Mouse (Mus musculus) megakaryocyte progenitor cell, adult 5-6 weeks (primary cell): ENCODE data around the gene Catsperz. TPM values are rescaled to one million over a fixed set of nuclear protein-coding genes. Genes with fewer than 3 reads are reported as not detected.

Experiments used
- ATAC-seq: replicated peaks from 2 replicates; pipeline ENCODE4 v1.8.0; 2016; ENCODE audit warnings: mild to moderate bottlenecking, moderate TSS enrichment, inconsistent platforms; ENCODE audit not compliant: poor library complexity
- total RNA-seq, 2 experiments: library from RNA; stranded (forward) in 1 of 2; stranded (reverse) in 1 of 2; fragments of 157-497, 149-512 nt in 1 of 2; fragments of 200-1000 nt in 1 of 2; gene quantifications; 2 replicates each; pipeline versions ENCODE4 v1.2.3 to v1.2.4; 2015 to 2017

Gene Catsperz
- total RNA-seq (2015), result 1.3 and 2.1 TPM in 2 replicates
- total RNA-seq (2017), result 0.67 and 0.98 TPM in 2 replicates

DNA sequence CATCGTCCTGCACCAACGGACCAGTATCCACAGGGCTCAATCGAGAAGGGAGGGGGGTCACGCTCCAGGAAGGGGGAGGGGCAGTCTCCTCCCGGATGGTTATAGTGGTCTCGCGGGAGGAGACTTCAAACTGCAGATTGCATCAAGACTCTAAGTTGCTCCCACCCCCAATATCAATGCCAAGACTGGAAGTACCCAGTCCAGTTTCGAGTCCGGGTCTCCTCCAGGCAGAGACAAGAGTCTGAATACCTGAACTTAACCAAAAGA, at the start of gene Catsperz:
TSS of gene Catsperz (minus strand) at position 74 of the 267 bp plus-strand sequence.
- no peak for ATAC-seq

DNA sequence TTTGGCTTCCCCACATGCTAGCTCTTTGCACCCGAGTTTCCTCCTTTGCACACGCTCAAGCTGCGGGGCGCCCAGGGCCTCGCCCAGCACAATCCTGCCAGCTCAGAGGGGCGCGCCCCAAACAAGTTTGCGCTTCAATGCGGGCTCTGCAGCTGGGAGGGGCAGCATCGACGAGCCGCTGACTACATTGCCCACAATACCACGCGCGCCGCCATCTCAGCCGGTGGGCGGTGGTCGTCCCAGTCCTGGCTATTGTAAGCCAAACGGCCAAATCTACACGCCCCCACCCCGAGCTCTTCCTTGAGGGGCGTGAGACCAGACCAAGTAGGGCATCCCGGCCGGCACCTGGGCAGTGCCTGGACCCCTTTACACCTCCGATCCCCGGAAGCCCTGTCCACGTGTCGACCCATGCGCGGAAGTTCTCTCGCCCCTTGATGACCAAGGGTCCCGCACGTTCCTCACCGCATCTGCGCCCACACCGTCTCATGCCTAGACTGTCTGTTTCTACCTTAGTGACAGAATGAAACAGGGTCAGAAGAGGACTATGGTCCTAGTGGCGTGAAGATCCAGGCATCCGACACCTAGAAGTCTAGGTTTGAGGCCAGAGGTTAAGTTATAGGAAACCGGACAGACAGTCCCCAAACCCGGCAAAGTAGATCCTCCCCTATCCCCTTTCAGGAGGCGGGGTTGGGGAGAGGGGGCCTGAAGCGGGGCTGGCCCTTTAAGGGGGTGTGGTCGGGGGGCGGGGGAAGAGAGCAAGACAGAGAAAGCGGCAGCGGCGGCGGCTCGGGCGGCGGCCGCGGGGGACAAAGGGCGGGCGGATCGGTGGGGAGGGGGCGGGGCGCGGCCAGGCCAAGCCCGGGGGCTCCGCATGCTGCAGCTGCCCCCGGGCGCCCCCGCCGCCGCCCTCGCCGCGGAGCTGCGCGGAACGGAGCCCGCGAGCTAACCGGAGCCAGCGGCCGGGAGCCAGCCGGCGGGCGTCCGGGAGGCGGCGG, 49.3 kb upstream of the Catsperz start, which contains the start of gene Ppp1r14b:
TSS of gene Ppp1r14b (plus strand) at position 758 of the 995 bp plus-strand sequence.
- ATAC-seq, result peak; percentile 63

DNA sequence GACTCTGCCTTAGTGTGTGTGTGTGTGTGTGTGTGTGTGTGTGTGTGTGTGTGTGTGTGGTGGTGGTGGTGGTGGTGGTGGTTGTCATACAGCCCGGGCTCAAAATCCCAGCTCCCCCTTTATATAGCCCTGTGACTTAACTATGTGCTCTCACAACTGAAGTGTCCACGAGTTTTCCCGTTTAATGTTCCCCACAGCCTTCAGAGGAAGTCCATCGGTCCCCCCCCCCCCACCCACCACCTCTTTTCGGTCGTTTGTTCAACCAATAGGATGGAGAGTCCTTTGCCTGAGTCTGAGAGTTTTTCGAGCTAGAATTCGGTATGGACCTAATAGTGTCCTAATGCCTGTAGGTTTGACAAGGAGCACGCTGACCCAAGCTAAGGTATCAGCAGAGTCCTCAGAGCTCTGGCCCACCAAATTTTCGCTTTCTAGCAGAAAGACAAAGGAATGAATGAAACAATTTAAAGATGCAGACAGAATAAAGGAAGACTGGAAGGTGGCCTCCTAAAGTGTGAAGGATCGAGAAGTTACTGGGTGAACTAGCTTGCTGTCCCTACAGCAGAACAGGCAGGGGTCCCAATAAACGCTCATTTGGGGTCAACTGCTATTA, 48.5 kb upstream of the Catsperz start:
- ATAC-seq, result no peak

DNA sequence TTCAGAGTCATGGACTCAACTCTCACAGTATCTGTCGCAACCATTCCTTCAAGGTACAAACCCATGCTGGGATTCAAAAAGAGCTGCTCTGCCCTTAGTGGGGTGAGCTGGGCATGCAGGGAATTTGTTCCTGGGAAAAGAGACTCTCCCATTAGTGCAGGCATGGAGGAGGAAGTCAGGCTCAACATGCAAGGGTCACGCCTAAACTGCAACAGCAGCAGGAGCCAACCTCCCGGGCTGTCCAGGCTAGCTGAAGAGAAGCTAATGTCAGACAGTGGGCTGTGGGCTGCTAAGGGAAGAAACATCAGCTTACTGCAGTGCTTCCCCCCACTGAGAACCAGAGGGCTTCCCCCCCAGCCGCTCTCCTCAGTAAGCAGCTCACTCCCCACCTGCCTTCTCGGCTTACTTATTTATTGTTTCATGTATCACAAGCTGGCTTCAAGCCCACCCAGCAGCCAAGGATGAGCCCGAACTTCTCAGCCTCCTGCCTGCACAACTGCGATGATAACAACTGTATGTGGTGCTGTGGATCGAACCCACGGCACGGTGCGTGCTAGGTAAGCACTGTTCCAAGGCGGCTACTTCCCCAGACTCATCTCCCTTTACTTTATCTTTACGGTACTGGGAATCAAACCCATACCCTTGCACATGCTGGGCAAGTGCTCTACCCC, 47.2 kb upstream of the Catsperz start:
- no peak for ATAC-seq

DNA sequence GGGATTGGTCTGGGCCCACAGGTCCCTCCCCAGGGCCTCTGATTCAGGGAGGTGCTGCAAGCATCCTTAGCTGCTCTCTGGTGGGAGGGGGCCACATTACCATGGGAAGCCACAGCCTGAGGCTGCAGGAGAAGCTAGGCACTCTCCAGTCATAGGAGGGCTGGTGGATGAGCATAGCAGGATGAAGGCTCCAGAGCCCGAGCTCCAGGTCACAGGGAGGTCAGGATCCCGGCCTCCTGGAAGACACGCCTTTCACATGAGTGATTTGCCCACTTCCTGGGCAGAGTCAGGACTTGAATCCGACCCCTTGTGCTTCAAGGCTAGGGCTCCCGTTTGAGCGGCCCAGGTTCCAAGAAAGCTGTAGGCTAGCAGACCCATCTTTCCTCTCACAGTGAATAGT, 46.5 kb upstream of the Catsperz start:
- ATAC-seq, result no peak

DNA sequence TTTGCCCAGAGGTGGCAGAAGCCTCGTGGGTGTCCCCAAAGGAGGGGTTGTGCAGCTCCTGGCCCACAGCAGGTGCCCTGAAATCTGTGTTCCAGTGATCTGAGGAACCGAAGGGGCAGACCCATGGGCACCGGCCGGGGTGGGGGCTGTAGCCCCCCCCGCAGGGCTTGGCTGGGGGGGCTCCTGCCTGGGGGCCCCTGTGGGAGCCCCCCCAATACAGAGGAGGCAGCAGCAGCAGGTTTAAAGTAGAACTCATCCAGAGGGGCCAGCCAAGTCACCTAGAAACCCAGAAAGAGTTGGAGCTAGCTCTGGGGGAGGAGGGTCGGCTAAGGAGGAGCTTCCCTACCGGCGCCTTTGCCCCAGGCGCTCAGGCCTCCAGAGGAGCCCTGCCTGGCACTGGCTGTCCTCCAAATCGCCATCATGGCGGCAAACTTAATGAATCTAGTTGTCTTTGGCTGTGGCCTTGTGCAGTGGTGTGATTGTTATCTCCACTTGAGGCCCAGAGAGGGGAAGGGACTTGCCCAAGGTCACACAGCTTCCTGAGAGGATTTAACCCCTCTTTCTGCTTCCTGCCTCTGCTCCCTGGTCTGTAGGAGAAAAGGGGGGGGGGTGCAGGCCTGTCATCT, 45.4 kb upstream of the Catsperz start:
- ATAC-seq, result no peak

DNA sequence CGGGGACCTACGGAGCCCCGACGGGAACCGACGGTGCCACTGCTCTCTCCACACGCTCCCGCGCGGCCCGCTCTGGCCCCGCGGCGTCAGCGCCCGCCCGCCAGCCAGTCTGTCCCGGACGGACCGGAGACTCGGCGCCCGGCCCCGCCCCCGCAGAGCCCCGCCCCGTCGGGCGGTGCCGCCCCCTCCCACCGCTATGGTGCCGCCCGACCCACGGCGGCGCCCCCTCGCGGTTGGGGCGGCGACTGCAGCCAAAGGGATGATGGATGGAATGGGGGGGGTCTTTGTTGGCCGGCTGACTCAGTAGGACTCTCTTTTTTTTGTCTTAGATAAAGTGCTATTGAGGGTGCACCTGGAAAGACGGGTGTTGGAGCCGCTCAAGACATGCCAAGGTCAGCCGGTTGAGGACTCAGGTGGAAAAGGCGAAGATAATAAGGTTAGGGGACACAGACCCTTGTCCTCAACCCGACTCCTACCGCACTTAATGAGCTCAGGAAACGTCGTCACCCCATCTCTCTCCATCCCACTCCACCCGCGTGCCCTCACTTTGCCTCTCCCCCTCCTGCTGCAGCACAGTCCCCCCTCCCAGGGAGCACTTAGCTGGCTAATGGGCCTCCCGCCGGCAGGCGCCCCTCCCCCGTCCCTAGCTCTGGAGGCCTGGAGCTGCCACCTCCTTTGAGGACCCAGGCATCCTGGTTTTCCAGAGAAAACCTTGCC, 44.6 kb upstream of the Catsperz start:
- peak; percentile 51 for ATAC-seq

DNA sequence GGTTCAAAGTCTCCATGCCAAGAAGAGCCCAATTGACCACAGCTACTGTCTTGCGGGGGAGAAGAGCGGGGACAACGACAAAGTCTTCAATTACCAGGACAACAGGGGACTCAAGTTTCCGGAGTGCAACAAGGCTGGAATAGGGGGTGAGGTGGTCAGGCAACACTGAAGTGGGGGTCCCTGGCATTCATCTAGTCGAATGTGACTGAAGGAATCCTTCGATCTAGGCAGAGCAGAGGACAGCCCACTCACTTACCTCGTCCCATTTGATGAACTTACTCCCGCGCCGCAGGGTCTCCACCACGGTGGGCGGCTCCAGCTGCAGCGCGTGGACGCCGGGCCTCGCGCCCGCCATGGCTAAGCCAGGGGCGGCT, 44.1 kb upstream of the Catsperz start:
- ATAC-seq, result no peak

DNA sequence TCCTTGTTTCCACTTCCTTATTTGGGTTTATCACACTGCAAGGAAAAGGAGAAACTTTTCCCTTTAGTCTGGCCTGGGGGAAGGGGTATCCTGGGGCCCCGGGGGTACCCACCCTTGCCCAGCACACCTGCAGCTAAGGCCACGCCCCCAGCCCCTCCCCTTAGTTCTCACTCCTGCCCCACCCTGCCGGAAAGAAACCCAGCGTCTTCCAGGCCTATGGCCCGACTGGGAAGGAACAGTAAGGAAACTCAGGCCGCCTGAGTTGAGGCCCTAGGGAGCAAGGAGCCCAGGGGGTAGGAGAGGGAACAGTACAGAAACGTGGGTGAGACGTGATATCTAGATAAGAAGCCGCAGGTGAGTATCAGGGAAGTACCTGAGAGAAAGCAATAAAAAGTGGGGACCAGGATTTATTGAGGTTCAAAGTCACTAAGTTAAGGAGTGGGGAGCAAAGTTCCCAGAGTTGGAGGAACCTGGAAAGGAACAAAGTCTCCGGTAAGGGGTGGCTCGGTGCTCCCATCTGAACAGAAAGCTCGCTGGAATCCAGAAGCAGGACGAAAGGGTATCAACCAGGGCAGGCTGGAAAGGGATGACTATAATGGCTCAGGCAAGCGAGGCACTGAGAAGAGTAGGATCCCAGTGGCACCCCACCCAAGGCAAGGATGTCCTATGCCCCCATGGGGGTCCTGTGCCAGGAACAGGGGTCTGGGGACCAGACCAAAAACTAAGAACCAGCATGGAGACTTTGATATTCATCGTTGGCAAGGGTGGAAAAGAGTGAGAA, 43.5 kb upstream of the Catsperz start:
- no peak for ATAC-seq

DNA sequence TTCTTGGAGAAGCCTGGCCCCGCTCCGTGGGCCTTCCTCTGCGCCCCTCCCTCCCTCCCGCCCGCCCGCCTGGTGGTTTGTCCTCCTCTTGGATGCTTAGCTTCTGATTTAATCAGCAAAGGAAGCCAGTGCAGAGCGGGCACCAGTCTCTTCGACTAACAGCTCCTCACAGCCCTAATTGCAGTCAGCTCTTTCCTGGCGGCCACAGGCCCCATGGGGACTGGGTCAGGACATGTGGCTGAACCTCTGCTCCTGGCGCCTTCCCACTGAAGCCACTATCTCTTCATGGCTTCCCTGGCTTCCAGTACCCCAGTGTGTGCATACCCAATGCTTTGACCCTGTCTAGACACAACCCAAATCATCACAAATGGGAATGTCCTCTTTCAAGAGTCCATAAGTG, 31.3 kb upstream of the Catsperz start:
- no peak for ATAC-seq

DNA sequence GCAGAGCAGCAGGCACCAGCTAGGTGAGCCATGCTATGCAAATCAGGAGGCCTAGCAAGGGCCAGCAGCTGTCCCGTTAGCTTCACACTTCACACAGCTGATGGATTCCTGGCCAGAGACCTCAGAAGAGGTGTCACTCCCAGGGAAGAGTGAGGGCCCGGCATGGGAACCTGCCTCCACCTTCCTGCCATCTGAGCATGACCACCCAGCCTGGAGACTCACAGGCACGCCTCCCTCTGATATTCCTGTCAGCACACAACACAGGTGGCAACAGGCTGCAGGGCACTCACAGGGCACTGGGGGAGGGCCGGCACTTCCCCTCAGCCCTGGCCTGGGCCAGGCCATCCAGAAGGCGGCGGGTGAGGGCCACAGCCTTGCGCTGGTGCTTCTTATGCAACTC, 30.2 kb upstream of the Catsperz start:
- no peak for ATAC-seq

DNA sequence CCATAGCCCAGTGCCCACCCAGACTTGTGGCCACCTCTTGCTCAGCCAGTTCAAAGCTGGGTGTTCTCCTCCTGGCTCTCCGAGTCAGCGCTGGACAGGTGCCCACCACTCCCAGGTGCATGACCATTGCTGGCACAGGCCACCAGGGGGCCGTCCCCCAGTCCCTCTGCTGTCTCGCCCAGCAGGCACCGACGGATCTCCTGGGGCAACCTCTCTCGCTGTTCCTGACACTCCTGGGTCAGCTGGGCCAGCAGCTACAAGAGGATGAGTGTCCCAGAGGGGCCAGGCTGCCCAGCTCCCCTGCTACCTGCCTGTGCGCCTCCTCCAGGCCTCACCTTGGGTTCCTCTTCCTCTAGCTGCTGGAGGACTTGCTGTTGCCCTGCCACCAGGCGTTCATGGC, 28.9 kb upstream of the Catsperz start:
- no peak for ATAC-seq

DNA sequence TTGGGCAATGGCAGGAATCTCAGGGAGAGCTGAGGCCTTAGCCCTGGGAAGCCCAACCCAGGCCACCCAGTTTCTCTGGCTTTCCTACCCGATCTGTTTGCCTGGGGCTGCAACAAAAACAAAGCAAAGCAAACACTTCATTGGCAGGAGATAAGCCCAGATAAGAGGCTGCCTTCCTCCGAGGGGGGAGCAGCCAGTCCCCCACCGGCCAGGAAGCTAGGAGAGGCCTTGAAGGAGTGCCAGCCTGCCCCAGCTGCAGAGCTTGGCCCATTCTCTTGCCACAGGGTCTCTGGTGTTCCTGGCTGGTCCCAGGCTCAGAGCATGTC, 27.5 kb upstream of the Catsperz start:
- no peak for ATAC-seq

DNA sequence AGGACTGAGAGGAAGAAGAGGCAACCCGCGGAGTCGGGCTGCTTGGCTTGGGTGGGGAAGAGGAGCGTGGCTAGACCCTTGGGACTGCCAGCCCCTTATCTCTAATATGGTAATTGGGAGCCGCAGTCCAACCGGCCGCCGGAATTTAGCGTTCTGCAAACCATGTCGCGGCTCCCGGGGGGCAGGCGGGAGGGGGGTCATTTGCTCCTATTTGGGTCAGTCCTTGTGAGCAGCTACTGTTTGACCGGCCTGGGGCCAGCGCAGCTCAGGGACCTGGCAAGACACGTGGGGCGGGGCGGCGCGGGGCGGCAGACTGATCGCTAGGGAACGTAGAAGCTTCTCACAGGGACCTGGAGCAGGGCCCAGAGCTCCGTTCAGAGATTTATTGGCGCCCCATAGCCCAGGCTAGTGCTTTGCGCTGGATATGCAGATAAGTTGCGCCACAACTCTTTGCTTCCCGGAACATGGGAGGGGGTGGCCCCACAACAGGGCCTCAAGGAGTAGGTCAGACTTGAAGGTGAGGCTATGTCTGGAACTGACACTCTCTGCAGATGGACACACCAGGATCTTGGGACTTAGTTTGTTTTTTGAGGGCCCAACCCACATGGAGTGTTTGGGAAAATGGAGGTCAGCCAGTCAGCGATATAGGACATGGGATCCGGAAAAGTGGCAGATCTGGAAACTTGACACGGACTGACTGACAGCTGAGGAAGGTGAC, 27.0 kb upstream of the Catsperz start:
- ATAC-seq, result peak; percentile 40

DNA sequence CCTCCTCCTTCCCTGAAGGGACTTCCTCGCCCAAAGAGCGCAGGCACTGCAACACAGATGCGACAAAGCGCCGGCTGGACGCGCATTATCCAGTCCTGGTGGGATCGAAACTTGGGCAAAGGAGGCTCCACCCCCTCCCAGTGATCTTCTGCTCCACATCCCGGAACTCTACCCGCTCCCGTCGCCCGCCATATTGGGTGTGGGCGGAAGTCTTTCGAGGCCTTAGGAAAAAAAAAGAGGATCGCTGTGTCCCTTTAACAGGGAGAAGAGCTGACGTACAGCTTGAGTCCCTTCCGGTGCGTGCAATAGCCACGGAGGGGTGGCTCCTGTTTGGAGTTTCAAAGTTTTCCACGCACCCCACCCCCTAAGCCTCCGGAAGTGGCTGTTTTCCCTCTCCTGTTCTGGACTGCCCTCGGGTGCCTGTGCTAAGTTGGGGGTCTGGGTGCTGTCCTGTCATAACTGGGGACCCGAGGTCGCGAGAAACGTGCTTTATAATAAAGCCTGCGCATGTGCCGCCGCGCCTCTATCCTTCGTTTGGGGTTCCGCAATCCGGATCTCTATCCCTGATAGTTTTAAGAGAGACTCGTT, 26.3 kb upstream of the Catsperz start:
- ATAC-seq, result peak; percentile 75

DNA sequence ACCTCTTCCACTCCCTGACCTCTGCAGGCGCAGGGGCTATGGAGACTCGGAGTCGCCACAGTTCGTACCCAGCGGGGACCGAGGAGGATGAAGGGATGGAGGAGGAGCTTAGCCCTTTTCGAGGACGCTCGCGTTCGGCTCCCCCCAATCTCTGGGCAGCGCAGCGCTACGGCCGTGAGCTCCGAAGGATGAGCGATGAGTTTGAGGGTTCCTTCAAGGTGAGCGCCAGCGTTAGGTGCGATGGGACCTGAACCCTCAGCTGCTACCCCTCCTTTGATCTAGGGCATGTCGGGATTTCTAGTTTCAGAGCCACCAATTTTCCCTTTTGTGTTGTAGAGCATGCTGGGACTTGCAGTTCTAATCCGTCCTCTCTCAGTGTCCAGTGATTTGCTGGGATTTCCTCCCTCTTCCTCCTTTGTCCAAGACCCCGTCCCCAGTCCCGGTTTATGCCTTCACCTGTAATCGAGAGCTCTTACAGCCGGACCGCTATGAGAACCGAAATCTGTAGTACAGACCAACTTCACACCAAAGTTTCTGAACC, 25.5 kb upstream of the Catsperz start:
- 0 out of 2 replicates have a peak, but pooled peaks have one; percentile 12 for ATAC-seq

DNA sequence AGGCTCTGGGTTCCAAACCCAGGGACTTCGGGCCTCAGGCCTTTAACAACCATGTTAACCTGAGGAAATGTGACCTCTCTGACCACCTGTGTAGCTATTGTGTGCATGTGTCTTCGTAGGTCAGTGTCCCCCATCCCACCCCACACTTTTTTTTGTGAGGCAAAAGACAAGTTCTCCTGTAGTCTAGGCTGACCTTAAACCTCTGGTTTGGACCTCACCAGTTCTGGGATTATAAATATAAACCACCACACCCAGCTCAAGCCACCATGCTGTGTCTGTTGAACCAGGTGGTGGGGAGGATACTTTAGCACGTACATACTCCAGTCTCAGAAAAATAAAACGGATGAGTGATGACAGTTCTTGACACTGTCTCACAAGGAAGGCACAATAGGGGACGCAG, 24.8 kb upstream of the Catsperz start:
- ATAC-seq, result no peak

DNA sequence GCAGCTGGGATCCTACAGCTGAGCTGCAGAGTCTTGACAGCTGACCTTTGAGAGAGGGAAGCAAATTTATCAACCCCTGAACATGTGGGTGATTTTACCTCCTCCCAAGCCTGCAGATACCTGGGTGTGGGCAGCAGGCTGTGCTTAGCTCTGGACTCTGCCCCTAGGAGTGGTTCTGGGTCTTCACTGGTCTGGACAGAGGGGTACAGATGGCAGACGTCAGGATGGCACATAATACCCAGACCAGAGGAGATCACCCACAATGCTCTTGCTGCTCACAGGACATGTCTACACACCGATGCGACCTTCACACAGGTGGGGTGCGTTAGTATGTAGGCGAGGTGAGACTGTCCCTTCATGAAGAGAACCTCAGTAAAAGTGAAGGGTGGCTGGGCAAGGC, 24.4 kb upstream of the Catsperz start:
- ATAC-seq, result no peak

DNA sequence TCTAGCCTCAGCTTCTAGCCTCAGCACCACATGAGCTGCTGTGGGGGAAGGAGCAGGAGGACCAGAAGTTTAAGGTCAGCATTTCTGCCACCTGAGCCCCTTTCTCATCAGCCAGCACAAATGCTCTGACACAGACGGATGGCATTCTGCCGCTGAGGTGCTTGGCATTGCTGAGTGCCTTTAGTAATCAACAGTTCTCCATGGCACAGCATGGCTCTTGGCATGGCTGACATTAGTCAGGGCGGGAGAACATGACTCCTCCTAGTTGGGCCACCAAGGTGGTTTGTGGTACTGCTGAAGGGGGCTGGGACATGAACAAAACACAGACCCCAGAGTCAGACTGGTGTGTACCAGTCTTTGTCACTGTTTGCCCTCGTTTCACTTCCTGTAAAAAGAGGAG, 23.0 kb upstream of the Catsperz start:
- ATAC-seq, result no peak
